Mouse (Mus musculus) testis, postnatal 10 days (tissue): Measurements from ENCODE around the gene Sgpl1.

Experiments
- DNase-seq: peaks from one replicate; pipeline ENCODE4 v3.0.0; 2021; ENCODE audit warnings: low spot score

Sgpl1 gene

GRCm38 (mm10) chr10:61086502-61086901 lies 61.0 kb downstream of the Sgpl1 start:
- no peak for DNase-seq

GRCm38 (mm10) chr10:61085364-61085763 lies 62.1 kb downstream of the Sgpl1 start:
- DNase-seq = no peak

GRCm38 (mm10) chr10:61080931-61081255 lies 66.6 kb downstream of the Sgpl1 start:
- peak; percentile 68 for DNase-seq

GRCm38 (mm10) chr10:61080227-61080930 lies 67.1 kb downstream of the Sgpl1 start:
- peak; percentile 83 for DNase-seq

- no peak for DNase-seq
Observed at GRCm38 (mm10) chr10:61075607-61076006, 71.9 kb downstream of the Sgpl1 start.

GRCm38 (mm10) chr10:61074643-61075042 lies 72.9 kb downstream of the Sgpl1 start:
- DNase-seq = no peak

- peak; percentile 80 for DNase-seq
Observed at GRCm38 (mm10) chr10:61072324-61072723, 75.2 kb downstream of the Sgpl1 start.

GRCm38 (mm10) chr10:61069248-61069647 lies 78.3 kb downstream of the Sgpl1 start:
- no peak for DNase-seq

- DNase-seq = peak; percentile 58
Observed at GRCm38 (mm10) chr10:61068436-61069192, 78.9 kb downstream of the Sgpl1 start.

- DNase-seq = no peak
Observed at GRCm38 (mm10) chr10:61065287-61066005, 82.1 kb downstream of the Sgpl1 start.

- DNase-seq = peak; percentile 71
Observed at GRCm38 (mm10) chr10:61064635-61065034, 82.9 kb downstream of the Sgpl1 start.

GRCm38 (mm10) chr10:61063271-61063864 lies 84.1 kb downstream of the Sgpl1 start:
- DNase-seq = no peak

GRCm38 (mm10) chr10:61059543-61060110 lies 87.9 kb downstream of the Sgpl1 start:
- DNase-seq = no peak

GRCm38 (mm10) chr10:61059101-61059500 lies 88.4 kb downstream of the Sgpl1 start:
- DNase-seq = no peak

GRCm38 (mm10) chr10:61056661-61057060 lies 90.8 kb downstream of the Sgpl1 start:
- no peak for DNase-seq

- peak; percentile 85 for DNase-seq
Observed at GRCm38 (mm10) chr10:61051993-61052613, 95.4 kb downstream of the Sgpl1 start.
